Mouse (Mus musculus): ENCODE results near the gene Tdg. TPM values are rescaled to one million over a fixed set of nuclear protein-coding genes. Genes with fewer than 3 reads are reported as not detected.

Gene Tdg
- 131 and 148 TPM in 2 replicates for polyA plus RNA-seq (2012; rRNA removed)

DNA sequence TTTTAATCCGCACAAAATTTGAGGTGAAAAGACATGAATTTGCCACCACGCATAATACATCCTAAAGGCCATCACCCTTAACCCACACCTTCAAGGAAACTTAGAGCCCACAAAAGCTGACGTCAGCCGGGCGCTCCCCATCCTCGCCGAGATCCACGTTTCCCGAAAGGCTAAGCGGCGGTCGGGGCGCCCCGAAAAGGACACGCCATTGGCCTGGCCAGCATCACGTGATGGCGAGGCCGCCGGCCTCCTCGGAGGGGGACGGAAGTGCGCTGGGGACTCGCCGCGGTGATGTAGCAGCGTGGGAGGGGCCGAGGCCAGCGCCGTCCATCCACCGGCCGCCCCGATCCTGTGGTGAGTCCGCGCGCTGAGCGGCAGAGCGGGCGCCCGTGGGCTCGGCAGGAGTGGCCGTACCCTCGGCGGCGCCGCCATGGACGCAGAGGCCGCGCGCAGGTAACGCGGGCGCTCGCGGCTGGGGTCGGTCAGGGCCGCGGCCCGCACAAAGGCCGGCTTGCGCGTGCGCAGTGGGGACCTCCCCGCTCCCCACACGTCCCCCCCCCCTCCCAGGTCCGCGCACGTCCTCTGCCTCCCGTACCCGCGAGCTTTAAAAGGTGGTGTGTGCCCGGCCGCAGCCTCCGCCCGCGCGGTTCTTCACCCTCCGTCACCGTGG is at the start of gene Tdg:
Tdg (plus strand) TSS at position 243 of the 670 bp plus-strand sequence.

GRCm38 (mm10) chr10:82622671-82623552 is 6.7 kb upstream of the Tdg start, which contains the start of gene 1190007I07Rik:
Gene 1190007I07Rik (minus strand): TSS chr10:82623228.

DNA sequence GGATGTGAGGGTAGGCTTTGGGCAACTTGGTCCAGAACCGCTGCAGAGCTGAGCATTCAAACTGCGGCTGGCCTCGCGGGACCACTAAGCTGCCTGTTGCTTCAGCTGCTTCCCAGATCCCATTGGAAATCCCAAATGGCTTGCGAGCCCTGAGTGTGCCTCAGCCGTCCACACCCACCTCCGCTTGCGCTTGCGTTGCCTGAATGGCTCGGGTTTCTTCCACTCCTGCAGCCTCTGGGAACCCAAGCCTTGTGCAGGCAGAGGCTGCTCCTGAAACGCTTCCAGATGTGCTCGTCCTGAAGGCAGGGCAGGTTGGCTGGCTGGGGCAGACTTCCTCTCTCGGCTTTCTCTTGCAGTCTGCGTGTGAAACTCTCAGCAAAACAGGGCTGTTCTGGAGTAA is 60.9 kb downstream of the Tdg start, which contains the start of gene Glt8d2:
Glt8d2 (minus strand) TSS at position 157 of the 400 bp plus-strand sequence.

GRCm38 (mm10) chr10:82695956-82696355 is 66.3 kb downstream of the Tdg start, which contains the start of gene Hcfc2:
Gene Hcfc2 (plus strand): TSS chr10:82696160.

Other genes with a start within 250 kb of the Tdg start
- not detected in 2 replicates for gene Gm1553, start 137.2 kb upstream of the Tdg start, polyA plus RNA-seq (2012; rRNA removed)
- 36.8 and 42.0 TPM in 2 replicates for gene 1190007I07Rik, start 6.6 kb upstream of the Tdg start, polyA plus RNA-seq (2012; rRNA removed)
- gene Glt8d2, start 60.8 kb downstream of the Tdg start, polyA plus RNA-seq (2012; rRNA removed) = 2.4 and 9.6 TPM in 2 replicates
- 38.9 and 41.1 TPM in 2 replicates for gene Hcfc2, start 66.3 kb downstream of the Tdg start, polyA plus RNA-seq (2012; rRNA removed)
- 54.2 and 62.3 TPM in 2 replicates for gene Nfyb, start 134.3 kb downstream of the Tdg start, polyA plus RNA-seq (2012; rRNA removed)
- gene Txnrd1, start 204.1 kb downstream of the Tdg start, polyA plus RNA-seq (2012; rRNA removed) = 94.7 and 100 TPM in 2 replicates
- 0.76 and 1.1 TPM in 2 replicates for gene Eid3, start 236.8 kb downstream of the Tdg start, polyA plus RNA-seq (2012; rRNA removed)

Measured in central nervous system, embryonic 14 days (tissue).